ENCODE assay signal across 8 mouse cellular contexts in genomic region chr7:16922360-16922973, GRCm38 (mm10). TPM values are rescaled to one million over a fixed set of nuclear protein-coding genes. Genes with fewer than 3 reads are reported as not detected.
A peak's percentile ranks its signal among the peaks of the same experiment; 100 is the strongest.
DNase-seq lines count a peak whose midpoint lies in the region; ATAC-seq and TF ChIP-seq lines count a peak whose summit lies in the region.

No protein-coding gene starts in this region.

- intact Hi-C loops in heart, postnatal 10 days (cut with DNase I) = loop anchor here (5.0 kb wide), 1 partner anchor 105 kb away; the partner anchor contains the start of genes Fkrp and Strn4

- H3K27me3 ChIP-seq in heart, embryonic 10.5 days (ENCODE audit: insufficient read depth, poor library complexity, severe bottlenecking) = no peaks in the 10 kb centered on the region
- no peaks in the 10 kb centered on the region for H3K27me3 ChIP-seq in CH12.LX (replicated peaks)
- no peaks in the 10 kb centered on the region for H3K27me3 ChIP-seq in hindbrain, embryonic 12.5 days
- H3K27me3 ChIP-seq in limb, embryonic 10.5 days (ENCODE audit: low read depth, poor library complexity, severe bottlenecking) = no peaks in the 10 kb centered on the region
- H3K27me3 ChIP-seq in neural tube, embryonic 13.5 days = no peaks in the 10 kb centered on the region

- no peak for ATAC-seq in hindbrain, embryonic 12.5 days (ENCODE audit: low FRiP score)
- ATAC-seq in neural tube, embryonic 13.5 days (ENCODE audit: low read depth) = no peak

- H3K27ac ChIP-seq in heart, embryonic 10.5 days = peak overlapping the region; percentile 98
- H3K27ac ChIP-seq in CH12.LX (ENCODE audit: insufficient read depth, low read depth) = no peak overlapping the region
- H3K27ac ChIP-seq in hindbrain, embryonic 12.5 days = peak overlapping the region; percentile 99
- H3K27ac ChIP-seq in limb, embryonic 10.5 days = peak overlapping the region; percentile 96
- H3K27ac ChIP-seq in neural tube, embryonic 13.5 days (replicated peaks) = peak overlapping the region; percentile 96

- peak overlapping the region; percentile 70 for H3K4me2 ChIP-seq in CH12.LX (ENCODE audit: insufficient read depth, low read depth, poor library complexity, severe bottlenecking)
- peak overlapping the region; percentile 91 for H3K4me2 ChIP-seq in hindbrain, embryonic 12.5 days (replicated peaks)
- peak overlapping the region; percentile 98 for H3K4me2 ChIP-seq in neural tube, embryonic 13.5 days

- H3K9me3 ChIP-seq in heart, embryonic 10.5 days = no peaks in the 10 kb centered on the region
- no peaks in the 10 kb centered on the region for H3K9me3 ChIP-seq in CH12.LX (replicated peaks; ENCODE audit: low read length)
- H3K9me3 ChIP-seq in hindbrain, embryonic 12.5 days (replicated peaks) = no peaks in the 10 kb centered on the region
- H3K9me3 ChIP-seq in limb, embryonic 10.5 days (replicated peaks) = no peaks in the 10 kb centered on the region
- H3K9me3 ChIP-seq in neural tube, embryonic 13.5 days = no peaks in the 10 kb centered on the region

- in situ Hi-C loops in CH12.LX (cut with MboI; ENCODE audit: low pct_ligation_motif_present, low pct_unique_long_range_greater_than_20kb, low sequenced_read_pairs) = no loop called here

- peaks cover 37% of the 10 kb centered on the region for H3K36me3 ChIP-seq in heart, embryonic 10.5 days
- H3K36me3 ChIP-seq in CH12.LX (replicated peaks in 1 of 2; ENCODE audit: control insufficient read depth in 1 of 2, insufficient read depth in 1 of 2, low read length in 1 of 2) = peaks cover 29 to 50% of the 10 kb centered on the region in 2 experiments
- H3K36me3 ChIP-seq in hindbrain, embryonic 12.5 days = peaks cover 24% of the 10 kb centered on the region
- peaks cover 47% of the 10 kb centered on the region for H3K36me3 ChIP-seq in limb, embryonic 10.5 days
- H3K36me3 ChIP-seq in neural tube, embryonic 13.5 days = peaks cover 28% of the 10 kb centered on the region

- WGBS in heart, embryonic 10.5 days = 51% methylated on average over 10 of the region's 10 CpGs
- WGBS in hindbrain, embryonic 12.5 days = 43% methylated on average over 10 of the region's 10 CpGs
- 69% methylated on average over 10 of the region's 10 CpGs for WGBS in limb, embryonic 10.5 days
- 38% methylated on average over 10 of the region's 10 CpGs for WGBS in neural tube, embryonic 13.5 days

- H3K9ac ChIP-seq in CH12.LX (ENCODE audit: insufficient read depth, low read depth) = peak overlapping the region; percentile 92
- peak overlapping the region; percentile 98 for H3K9ac ChIP-seq in hindbrain, embryonic 12.5 days
- H3K9ac ChIP-seq in neural tube, embryonic 13.5 days = peak overlapping the region; percentile 88

- H3K4me3 ChIP-seq in heart, embryonic 10.5 days = peak overlapping the region; percentile 95
- H3K4me3 ChIP-seq in CH12.LX (replicated peaks in 1 of 3; ENCODE audit: low read depth in 2 of 3, low read length in 2 of 3, poor library complexity in 1 of 3) = peak overlapping the region; percentile 62 to 93 (median 78)
- peak overlapping the region; percentile 92 for H3K4me3 ChIP-seq in hindbrain, embryonic 12.5 days
- peak overlapping the region; percentile 85 for H3K4me3 ChIP-seq in limb, embryonic 10.5 days
- H3K4me3 ChIP-seq in neural tube, embryonic 13.5 days = peak overlapping the region; percentile 61

- no peak for TF ChIP-seq EP300 in CH12.LX (IDR thresholded peaks at IDR 0.05; ENCODE audit: low read length)

- peaks cover 41% of the 10 kb centered on the region for H3K79me2 ChIP-seq in CH12.LX (replicated peaks; ENCODE audit: control insufficient read depth, extremely low read depth, insufficient read depth, poor library complexity, severe bottlenecking)

- no peak for DNase-seq in heart, embryonic 10.5 days (ENCODE audit: low spot score)
- DNase-seq in heart, postnatal 10 days = no peak
- DNase-seq in CH12.LX (ENCODE audit: extremely low read depth) = no peak
- DNase-seq in cerebellum, postnatal 25 days = peak; percentile 66 to 71
- DNase-seq in limb, embryonic 10.5 days (ENCODE audit: low spot score) = peak; percentile 35
- DNase-seq in embryo, embryonic 9.5 days (ENCODE audit: extremely low spot score) = no peak

- H3K4me1 ChIP-seq in heart, embryonic 10.5 days = peaks cover 48% of the 10 kb centered on the region
- peaks cover 7 to 34% of the 10 kb centered on the region in 2 experiments for H3K4me1 ChIP-seq in CH12.LX (ENCODE audit: control insufficient read depth in 1 of 2, insufficient read depth in 2 of 2)
- H3K4me1 ChIP-seq in hindbrain, embryonic 12.5 days = peaks cover 54% of the 10 kb centered on the region
- H3K4me1 ChIP-seq in limb, embryonic 10.5 days = peaks cover 54% of the 10 kb centered on the region
- H3K4me1 ChIP-seq in neural tube, embryonic 13.5 days (replicated peaks) = peaks cover 55% of the 10 kb centered on the region

- TF ChIP-seq CTCF in CH12.LX (conservative IDR thresholded peaks at IDR 0.05 in 1 of 2, IDR thresholded peaks at IDR 0.05 in 1 of 2; ENCODE audit: low read depth in 2 of 2, low read length in 2 of 2) = no peak

- dilution Hi-C loops in CH12.LX (cut with MboI; ENCODE audit: extremely low pct_ligation_motif_present, extremely low pct_unique_long_range_greater_than_20kb, low sequenced_read_pairs) = no loop called here

- no peak for TF ChIP-seq RAD21 in CH12.LX (IDR thresholded peaks at IDR 0.05; ENCODE audit: low read depth, low read length)

- TF ChIP-seq POLR2A in CH12.LX (IDR thresholded peaks at IDR 0.05; ENCODE audit: low read depth, low read length) = no peak

TF ChIP-seq in CH12.LX, 34 proteins besides CTCF, POLR2A, EP300 and RAD21 (continues in another document):
- TF ChIP-seq MAZ (IDR thresholded peaks at IDR 0.05; ENCODE audit: low read depth, low read length) = no peak
- no peak for TF ChIP-seq KAT2A (IDR thresholded peaks at IDR 0.05; ENCODE audit: insufficient replicate concordance, low read length)
- no peak for TF ChIP-seq MAX (IDR thresholded peaks at IDR 0.05; ENCODE audit: low read length)
- TF ChIP-seq UBTF (IDR thresholded peaks at IDR 0.05; ENCODE audit: low read depth, low read length) = no peak
- TF ChIP-seq POLR2AphosphoS2 (IDR thresholded peaks at IDR 0.05; ENCODE audit: low read depth, low read length) = no peak
- TF ChIP-seq MEF2A (IDR thresholded peaks at IDR 0.05; ENCODE audit: borderline replicate concordance, low read depth, low read length) = no peak
- TF ChIP-seq BHLHE40 (IDR thresholded peaks at IDR 0.05; ENCODE audit: low read depth, low read length) = no peak
- no peak for TF ChIP-seq SMC3 (IDR thresholded peaks at IDR 0.05; ENCODE audit: low read depth, low read length)

RNA-seq across cellular contexts. Expression of gene Calm3, which starts 1.4 kb away (rescaled TPM):
- polyA plus RNA-seq in heart, embryonic 10.5 days (2016; fragmentation: Nextera tagmentation; extraction: Ambion mirVana) = 114 and 117 TPM in 2 replicates
- 100 to 1,000 TPM; 252 to 262 TPM for total RNA-seq in heart, postnatal 10 days (2021)
- total RNA-seq in CH12.LX (2012; rRNA removed) (312 and 326 TPM in 2 replicates), CH12.LX (2014; rRNA removed) (277 and 294 TPM in 2 replicates)
- 623 and 775 TPM in 2 replicates for polyA plus RNA-seq in CH12.LX (2012; ENCODE audit: insufficient read length, low read depth)
- 185 and 210 TPM in 2 replicates for polyA plus RNA-seq in hindbrain, embryonic 12.5 days (2016; fragmentation: Nextera tagmentation; extraction: Ambion mirVana)
- 127 and 134 TPM in 2 replicates for polyA plus RNA-seq in limb, embryonic 10.5 days (2016; fragmentation: Nextera tagmentation; extraction: Ambion mirVana)
- polyA plus RNA-seq in neural tube, embryonic 13.5 days (2015; fragmentation: Nextera tagmentation; extraction: Ambion mirVana) = 275 and 297 TPM in 2 replicates

RNA-seq across cellular contexts. Expression of gene Ptgir, which starts 16.2 kb away (rescaled TPM):
- 0.15 and 0.51 TPM in 2 replicates for polyA plus RNA-seq in heart, embryonic 10.5 days (2016; fragmentation: Nextera tagmentation; extraction: Ambion mirVana)
- 1 to 10 TPM; 2.6 to 2.8 TPM for total RNA-seq in heart, postnatal 10 days (2021)
- 7.0 and 7.5 TPM in 2 replicates for total RNA-seq in CH12.LX (2012; rRNA removed)
- total RNA-seq in CH12.LX (2014; rRNA removed) = 2.7 and 3.8 TPM in 2 replicates
- 31.1 and 33.3 TPM in 2 replicates for polyA plus RNA-seq in CH12.LX (2012; ENCODE audit: insufficient read length, low read depth)
- 1.6 and 2.1 TPM in 2 replicates for polyA plus RNA-seq in hindbrain, embryonic 12.5 days (2016; fragmentation: Nextera tagmentation; extraction: Ambion mirVana)
- 0.18 and 0.43 TPM in 2 replicates for polyA plus RNA-seq in limb, embryonic 10.5 days (2016; fragmentation: Nextera tagmentation; extraction: Ambion mirVana)
- 3.1 and 3.6 TPM in 2 replicates for polyA plus RNA-seq in neural tube, embryonic 13.5 days (2015; fragmentation: Nextera tagmentation; extraction: Ambion mirVana)

RNA-seq across cellular contexts. Expression of gene Pnmal2, which starts 22.0 kb away (rescaled TPM):
- polyA plus RNA-seq in heart, embryonic 10.5 days (2016; fragmentation: Nextera tagmentation; extraction: Ambion mirVana) = 1.7 and 2.2 TPM in 2 replicates
- 1 to 10 TPM; 5.0 to 5.2 TPM for total RNA-seq in heart, postnatal 10 days (2021)
- 0.21 and 0.38 TPM in 2 replicates for total RNA-seq in CH12.LX (2012; rRNA removed)
- total RNA-seq in CH12.LX (2014; rRNA removed) = not detected in 2 replicates
- 0.09 TPM in 1 of 2 replicates, not detected in the other for polyA plus RNA-seq in CH12.LX (2012; ENCODE audit: insufficient read length, low read depth)
- polyA plus RNA-seq in hindbrain, embryonic 12.5 days (2016; fragmentation: Nextera tagmentation; extraction: Ambion mirVana) = 55.6 and 60.3 TPM in 2 replicates
- 2.6 and 5.7 TPM in 2 replicates for polyA plus RNA-seq in limb, embryonic 10.5 days (2016; fragmentation: Nextera tagmentation; extraction: Ambion mirVana)
- polyA plus RNA-seq in neural tube, embryonic 13.5 days (2015; fragmentation: Nextera tagmentation; extraction: Ambion mirVana) = 76.2 and 82.4 TPM in 2 replicates

RNA-seq across cellular contexts. Expression of gene Gng8, which starts 30.9 kb away (rescaled TPM):
- polyA plus RNA-seq in heart, embryonic 10.5 days (2016; fragmentation: Nextera tagmentation; extraction: Ambion mirVana) = 3.0 and 6.3 TPM in 2 replicates
- total RNA-seq in heart, postnatal 10 days (2021) = 1 to 10 TPM in 1 of 2 experiments, under 1 TPM in 1; 0.82 to 1.4 TPM
- total RNA-seq in CH12.LX (2012; rRNA removed) (0.25 TPM in 1 of 2 replicates, not detected in the other), CH12.LX (2014; rRNA removed) (not detected in 2 replicates)
- 2.4 and 2.5 TPM in 2 replicates for polyA plus RNA-seq in CH12.LX (2012; ENCODE audit: insufficient read length, low read depth)
- polyA plus RNA-seq in hindbrain, embryonic 12.5 days (2016; fragmentation: Nextera tagmentation; extraction: Ambion mirVana) = 12.1 and 13.6 TPM in 2 replicates
- 15.4 and 18.5 TPM in 2 replicates for polyA plus RNA-seq in limb, embryonic 10.5 days (2016; fragmentation: Nextera tagmentation; extraction: Ambion mirVana)
- polyA plus RNA-seq in neural tube, embryonic 13.5 days (2015; fragmentation: Nextera tagmentation; extraction: Ambion mirVana) = 15.4 and 24.1 TPM in 2 replicates

RNA-seq across cellular contexts. Expression of gene Pnmal1, which starts 37.0 kb away (rescaled TPM):
- 0.16 and 0.30 TPM in 2 replicates for polyA plus RNA-seq in heart, embryonic 10.5 days (2016; fragmentation: Nextera tagmentation; extraction: Ambion mirVana)
- total RNA-seq in heart, postnatal 10 days (2021) = not detected
- 0.13 TPM in 2 replicates for total RNA-seq in CH12.LX (2012; rRNA removed)
- not detected in 2 replicates for total RNA-seq in CH12.LX (2014; rRNA removed)
- 0.07 and 0.08 TPM in 2 replicates for polyA plus RNA-seq in CH12.LX (2012; ENCODE audit: insufficient read length, low read depth)
- polyA plus RNA-seq in hindbrain, embryonic 12.5 days (2016; fragmentation: Nextera tagmentation; extraction: Ambion mirVana) = 24.0 and 27.3 TPM in 2 replicates
- polyA plus RNA-seq in limb, embryonic 10.5 days (2016; fragmentation: Nextera tagmentation; extraction: Ambion mirVana) = 0.79 and 1.5 TPM in 2 replicates
- polyA plus RNA-seq in neural tube, embryonic 13.5 days (2015; fragmentation: Nextera tagmentation; extraction: Ambion mirVana) = 37.6 and 39.7 TPM in 2 replicates

Comparison
In these comparisons a context has a peak if more than half of its experiments do, and no peak if none do; other contexts are left out.
1. DNase-seq: peak in cerebellum, postnatal 25 days (2 of 2) and limb, embryonic 10.5 days (single experiment); none in heart, embryonic 10.5 days (single experiment), heart, postnatal 10 days (0 of 2), CH12.LX (single experiment) and embryo, embryonic 9.5 days (single experiment).
2. Peak in every context shown above with its lines, with median percentiles within 50 percentile points of each other: H3K4me3 ChIP-seq, H3K4me2 ChIP-seq and H3K9ac ChIP-seq.